Mouse (Mus musculus): ENCODE measurements around the gene Oxct2a. TPM values are rescaled to one million over a fixed set of nuclear protein-coding genes. Genes with fewer than 3 reads are reported as not detected.

Oxct2a gene
- polyA plus RNA-seq, 1 experiment = 0.24 TPM

DNA sequence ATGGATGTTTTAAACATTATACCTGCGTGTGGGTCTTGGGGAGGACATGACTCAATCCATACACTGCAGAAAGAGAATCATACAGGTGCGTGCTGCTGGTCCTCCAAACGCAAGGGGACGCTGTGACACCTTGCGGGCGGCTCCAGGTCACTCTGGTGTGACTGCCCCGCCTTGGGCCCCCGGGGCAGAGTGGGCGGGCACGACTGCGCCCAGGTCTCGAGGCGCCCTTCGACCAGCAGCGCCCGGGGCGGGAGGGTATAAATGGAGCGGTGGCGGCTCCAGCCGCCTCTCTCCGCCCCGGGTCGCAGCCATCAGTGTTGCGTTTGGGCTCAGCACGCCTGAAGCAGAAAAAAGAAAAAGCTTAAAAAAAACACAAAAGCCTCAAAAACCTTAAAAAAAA is 40.9 kb downstream of the Oxct2a start:
- Histone ChIP-seq H3K27ac (ENCODE audit: control insufficient read depth, insufficient read depth, low read length) (no peak overlapping the region), H3K4me3 (ENCODE audit: control insufficient read depth, insufficient read depth, low read length) (peak overlapping the region; percentile 80), H3K36me3 (ENCODE audit: control insufficient read depth, insufficient read depth, low read length) (peaks cover 3% of the 10 kb centered on the region), H3K4me1 (replicated peaks; ENCODE audit: control insufficient read depth, insufficient read depth, low read length) (peaks cover 11% of the 10 kb centered on the region), H3K27me3 (ENCODE audit: control insufficient read depth, insufficient read depth, low read length) (no peaks in the 10 kb centered on the region)
- TF ChIP-seq CTCF (IDR thresholded peaks at IDR 0.05; ENCODE audit: borderline replicate concordance, control insufficient read depth, extremely low read depth, insufficient read depth, low read length, poor library complexity) (peak; percentile 88), POLR2A (IDR thresholded peaks at IDR 0.05; ENCODE audit: control insufficient read depth, extremely low read depth, insufficient read depth, low read length, poor library complexity) (peak; percentile 32; the same call in 1 of the 2 replicates)
- peak; percentile 87 for DNase-seq
- under 1% methylated on average over 25 of the region's 25 CpGs for WGBS

DNA sequence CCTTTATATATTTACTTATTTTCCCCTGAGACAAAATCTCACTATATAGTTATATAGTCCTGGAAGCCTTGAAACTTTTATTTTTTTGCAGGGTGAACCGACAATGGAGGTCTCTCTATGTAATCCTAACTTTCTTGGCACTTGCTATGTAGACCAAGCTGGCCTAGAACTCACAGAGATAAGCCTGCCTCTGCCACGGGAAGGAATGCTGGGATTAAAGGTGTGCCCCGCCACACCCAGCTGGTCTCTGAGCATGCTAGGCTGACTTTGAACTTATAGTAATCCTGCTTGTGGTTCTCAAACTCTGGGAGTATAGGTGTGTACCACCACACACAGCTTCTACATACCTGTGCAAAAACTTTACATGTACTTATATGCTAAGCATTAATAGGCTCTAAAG is 43.3 kb downstream of the Oxct2a start:
- peaks cover 11% of the 10 kb centered on the region for H3K4me1 ChIP-seq (replicated peaks; ENCODE audit: control insufficient read depth, insufficient read depth, low read length)
- TF ChIP-seq CTCF (IDR thresholded peaks at IDR 0.05; ENCODE audit: borderline replicate concordance, control insufficient read depth, extremely low read depth, insufficient read depth, low read length, poor library complexity) = no peak
- no peak for TF ChIP-seq POLR2A (IDR thresholded peaks at IDR 0.05; ENCODE audit: control insufficient read depth, extremely low read depth, insufficient read depth, low read length, poor library complexity)
- H3K27ac ChIP-seq (ENCODE audit: control insufficient read depth, insufficient read depth, low read length) = no peak overlapping the region
- no peaks in the 10 kb centered on the region for H3K27me3 ChIP-seq (ENCODE audit: control insufficient read depth, insufficient read depth, low read length)
- no peak overlapping the region for H3K4me3 ChIP-seq (ENCODE audit: control insufficient read depth, insufficient read depth, low read length)
- DNase-seq = no peak
- WGBS = 79% methylated on average over 3 of the region's 3 CpGs
- no peaks in the 10 kb centered on the region for H3K36me3 ChIP-seq (ENCODE audit: control insufficient read depth, insufficient read depth, low read length)

Other genes with a start within 250 kb of the Oxct2a start
- gene Bmp8b, start 218.5 kb downstream of the Oxct2a start, polyA plus RNA-seq (2012; rRNA removed) = 0.05 and 0.17 TPM in 2 replicates
- gene Oxct2b, start 207.4 kb downstream of the Oxct2a start, polyA plus RNA-seq (2012; rRNA removed) = 0.15 TPM in 1 of 2 replicates, not detected in the other
- gene Ppie, start 183.7 kb downstream of the Oxct2a start, polyA plus RNA-seq (2012; rRNA removed) = 24.8 and 26.1 TPM in 2 replicates
- 0.30 and 0.40 TPM in 2 replicates for gene Hpcal4, start 140.4 kb downstream of the Oxct2a start, polyA plus RNA-seq (2012; rRNA removed)
- gene Nt5c1a, start 122.1 kb downstream of the Oxct2a start, polyA plus RNA-seq (2012; rRNA removed) = 0.14 and 1.3 TPM in 2 replicates
- gene Heyl, start 90.1 kb downstream of the Oxct2a start, polyA plus RNA-seq (2012; rRNA removed) = 4.1 and 4.3 TPM in 2 replicates
- gene Pabpc4, start 61.3 kb downstream of the Oxct2a start, polyA plus RNA-seq (2012; rRNA removed) = 146 and 174 TPM in 2 replicates
- 0.46 and 0.82 TPM in 2 replicates for gene Bmp8a, start 19.6 kb upstream of the Oxct2a start, polyA plus RNA-seq (2012; rRNA removed)